Mouse (Mus musculus) embryonic facial prominence, embryonic 12.5 days (tissue): ENCODE measurements around the gene Asna1. TPM values are rescaled to one million over a fixed set of nuclear protein-coding genes. Genes with fewer than 3 reads are reported as not detected.

ENCODE experiments used
- ATAC-seq: fragments of 200-750 bp; cut with Nextera tagmentation; 2 replicates; pipeline ENCODE4 v1.8.0; 2017; ENCODE audit not compliant: insufficient number of reproducible peaks, insufficient read depth, low FRiP score, low TSS enrichment
- H3K27ac ChIP-seq: fragments of 300-500 bp; sonication (generic); 2 replicates; pipeline ENCODE4 v1.5.1; 2016; ENCODE audit warnings: mild to moderate bottlenecking
- H3K27me3 ChIP-seq: fragments of 300-500 bp; sonication (generic); 2 replicates; pipeline ENCODE4 v1.6.1; 2016; ENCODE audit warnings: mild to moderate bottlenecking, moderate library complexity
- H3K36me3 ChIP-seq: fragments of 300-500 bp; sonication (generic); 2 replicates; pipeline ENCODE4 v1.6.1; 2016; ENCODE audit warnings: mild to moderate bottlenecking
- H3K4me1 ChIP-seq: fragments of 300-500 bp; sonication (generic); 2 replicates; pipeline ENCODE4 v1.6.1; 2016
- H3K4me2 ChIP-seq: fragments of 300-500 bp; sonication (generic); replicated peaks from 2 replicates; pipeline ENCODE4 v1.6.1; 2016; ENCODE audit warnings: mild to moderate bottlenecking, moderate library complexity
- H3K4me3 ChIP-seq: fragments of 300-500 bp; sonication (generic); 2 replicates; pipeline ENCODE4 v1.5.1; 2016; ENCODE audit warnings: mild to moderate bottlenecking
- H3K9ac ChIP-seq: fragments of 300-500 bp; sonication (generic); 2 replicates; pipeline ENCODE4 v1.6.1; 2016; ENCODE audit warnings: mild to moderate bottlenecking, moderate library complexity
- H3K9me3 ChIP-seq: fragments of 300-500 bp; sonication (generic); 2 replicates; pipeline ENCODE4 v1.6.1; 2016; ENCODE audit warnings: mild to moderate bottlenecking, moderate library complexity
- WGBS: fragments of 180-500 bp; shearing (Covaris S2); methylation state at CpG from one replicate; pipeline ENCODE4 v1.1.7; 2016; 5-methylcytosine and 5-hydroxymethylcytosine counted together
- polyA plus RNA-seq: library from polyadenylated mRNA; unstranded; fragments of >200 nt; fragmentation: Nextera tagmentation; extraction: Ambion mirVana; gene quantifications from 2 replicates; pipeline ENCODE4 v1.2.1, GENCODE M21; 2016

The Asna1 gene
- 125 and 132 TPM in 2 replicates for polyA plus RNA-seq

- Histone ChIP-seq H3K27me3 (no peaks in the 10 kb centered on the region), H3K4me1 (peaks cover 34% of the 10 kb centered on the region), H3K27ac (peak within 1 kb of the TSS; percentile 91), H3K9me3 (no peaks in the 10 kb centered on the region), H3K4me3 (peak within 1 kb of the TSS; percentile 96), H3K4me2 (peak within 1 kb of the TSS; percentile 97), H3K9ac (peak within 1 kb of the TSS; percentile 80), H3K36me3 (peaks cover 51% of the 10 kb centered on the region)
- 7% methylated on average over 30 of the region's 30 CpGs for WGBS
- ATAC-seq, result peak; percentile 87
Measured at GRCm38 (mm10) chr8:85025098-85025932, at the start of gene Asna1. Gene Asna1, minus strand, starts transcription at chr8:85025281.

- H3K27me3 ChIP-seq, result no peaks in the 10 kb centered on the region
- H3K27ac ChIP-seq, result no peak overlapping the region
- no peak for ATAC-seq
- no peak overlapping the region for H3K4me2 ChIP-seq
- 93% methylated on average over 10 of the region's 10 CpGs for WGBS
- no peak overlapping the region for H3K9ac ChIP-seq
- peaks cover 35% of the 10 kb centered on the region for H3K36me3 ChIP-seq
- H3K4me1 ChIP-seq, result peaks cover 2% of the 10 kb centered on the region; the same call in 1 of the 2 replicates
- H3K9me3 ChIP-seq, result no peaks in the 10 kb centered on the region
- H3K4me3 ChIP-seq, result no peak overlapping the region
Measured at GRCm38 (mm10) chr8:85074617-85075016, 49.5 kb upstream of the Asna1 start.

- Histone ChIP-seq H3K27me3 (no peaks in the 10 kb centered on the region), H3K4me3 (no peak overlapping the region), H3K9ac (no peak overlapping the region), H3K27ac (no peak overlapping the region), H3K9me3 (no peaks in the 10 kb centered on the region), H3K4me2 (no peak overlapping the region), H3K4me1 (no peaks in the 10 kb centered on the region), H3K36me3 (peaks cover 35% of the 10 kb centered on the region)
- WGBS, result 82% methylated on average over 10 of the region's 10 CpGs
- no peak for ATAC-seq
Measured at GRCm38 (mm10) chr8:85074167-85074566, 49.1 kb upstream of the Asna1 start.

- ATAC-seq, result no peak
- H3K9ac ChIP-seq, result no peak overlapping the region
- H3K9me3 ChIP-seq, result no peaks in the 10 kb centered on the region
- no peak overlapping the region for H3K4me3 ChIP-seq
- H3K27ac ChIP-seq, result no peak overlapping the region
- H3K27me3 ChIP-seq, result no peaks in the 10 kb centered on the region
- H3K4me2 ChIP-seq, result peak overlapping the region; percentile 68; the same call in 1 of the 2 replicates
- H3K4me1 ChIP-seq, result no peaks in the 10 kb centered on the region
- WGBS, result 94% methylated on average over 15 of the region's 15 CpGs
- peaks cover 35% of the 10 kb centered on the region for H3K36me3 ChIP-seq
Measured at GRCm38 (mm10) chr8:85073041-85073612, 48.0 kb upstream of the Asna1 start.

- Histone ChIP-seq H3K9me3 (no peaks in the 10 kb centered on the region), H3K4me1 (no peaks in the 10 kb centered on the region), H3K27ac (peak overlapping the region; percentile 96), H3K9ac (peak overlapping the region; percentile 83), H3K36me3 (peaks cover 35% of the 10 kb centered on the region), H3K4me2 (peak overlapping the region; percentile 68), H3K27me3 (no peaks in the 10 kb centered on the region), H3K4me3 (peak overlapping the region; percentile 91)
- ATAC-seq, result no peak; the same call in 1 of the 2 replicates
- WGBS, result 44% methylated on average over 9 of the region's 9 CpGs
Measured at GRCm38 (mm10) chr8:85072364-85072929, 47.4 kb upstream of the Asna1 start.

GRCm38 (mm10) chr8:85071514-85072281, 46.6 kb upstream of the Asna1 start, which contains the start of gene Dhps:
Gene Dhps, plus strand, starts transcription at chr8:85071757.
- ATAC-seq, result peak; percentile 80
- no peaks in the 10 kb centered on the region for H3K9me3 ChIP-seq
- H3K4me2 ChIP-seq, result peak within 1 kb of the TSS; percentile 68
- H3K4me1 ChIP-seq, result no peaks in the 10 kb centered on the region
- peaks cover 39% of the 10 kb centered on the region for H3K36me3 ChIP-seq
- WGBS, result under 1% methylated on average over 68 of the region's 68 CpGs
- no peaks in the 10 kb centered on the region for H3K27me3 ChIP-seq
- peak within 1 kb of the TSS; percentile 91 for H3K4me3 ChIP-seq
- peak within 1 kb of the TSS; percentile 83 for H3K9ac ChIP-seq
- H3K27ac ChIP-seq, result peak within 1 kb of the TSS; percentile 96

GRCm38 (mm10) chr8:85071041-85071440, 46.0 kb upstream of the Asna1 start:
- peak overlapping the region; percentile 68 for H3K4me2 ChIP-seq
- H3K4me1 ChIP-seq, result no peaks in the 10 kb centered on the region
- 81% methylated on average over 5 of the region's 5 CpGs for WGBS
- no peaks in the 10 kb centered on the region for H3K9me3 ChIP-seq
- peak overlapping the region; percentile 96; the same call in 1 of the 2 replicates for H3K27ac ChIP-seq
- peak overlapping the region; percentile 91 for H3K4me3 ChIP-seq
- no peaks in the 10 kb centered on the region for H3K27me3 ChIP-seq
- ATAC-seq, result no peak
- peaks cover 39% of the 10 kb centered on the region for H3K36me3 ChIP-seq
- H3K9ac ChIP-seq, result no peak overlapping the region; the same call in 1 of the 2 replicates

- H3K27me3 ChIP-seq, result no peaks in the 10 kb centered on the region
- no peak within 1 kb of the TSS for H3K9ac ChIP-seq
- H3K36me3 ChIP-seq, result peaks cover 25% of the 10 kb centered on the region
- no peaks in the 10 kb centered on the region for H3K9me3 ChIP-seq
- no peaks in the 10 kb centered on the region for H3K4me1 ChIP-seq
- H3K4me2 ChIP-seq, result no peak within 1 kb of the TSS
- H3K27ac ChIP-seq, result no peak within 1 kb of the TSS
- no peak within 1 kb of the TSS for H3K4me3 ChIP-seq
- ATAC-seq, result no peak
Measured at GRCm38 (mm10) chr8:85067982-85068381, 42.9 kb upstream of the Asna1 start, which contains the start of gene Gm5741. Gene Gm5741, minus strand, starts transcription at chr8:85067982.

- Histone ChIP-seq H3K27me3 (no peaks in the 10 kb centered on the region), H3K4me2 (no peak overlapping the region), H3K36me3 (peaks cover 32% of the 10 kb centered on the region), H3K4me3 (no peak overlapping the region), H3K9me3 (no peaks in the 10 kb centered on the region), H3K9ac (no peak overlapping the region), H3K27ac (no peak overlapping the region), H3K4me1 (no peaks in the 10 kb centered on the region)
- WGBS, result 96% methylated on average over 2 of the region's 2 CpGs
- no peak for ATAC-seq
Measured at GRCm38 (mm10) chr8:85067155-85067554, 42.1 kb upstream of the Asna1 start.

GRCm38 (mm10) chr8:85065213-85065612, 40.1 kb upstream of the Asna1 start:
- Histone ChIP-seq H3K36me3 (peaks cover 32% of the 10 kb centered on the region), H3K27ac (no peak overlapping the region), H3K4me2 (no peak overlapping the region), H3K9me3 (no peaks in the 10 kb centered on the region), H3K9ac (no peak overlapping the region), H3K27me3 (no peaks in the 10 kb centered on the region), H3K4me1 (peaks cover 18% of the 10 kb centered on the region), H3K4me3 (no peak overlapping the region)
- no peak for ATAC-seq
- WGBS, result 34% methylated on average over 2 of the region's 2 CpGs

- H3K4me3 ChIP-seq, result no peak overlapping the region
- ATAC-seq, result no peak
- no peak overlapping the region for H3K9ac ChIP-seq
- H3K27ac ChIP-seq, result no peak overlapping the region
- H3K4me1 ChIP-seq, result peaks cover 18% of the 10 kb centered on the region
- peaks cover 28% of the 10 kb centered on the region; the same call in 1 of the 2 replicates for H3K36me3 ChIP-seq
- H3K9me3 ChIP-seq, result no peaks in the 10 kb centered on the region
- WGBS, result 94% methylated on average over 4 of the region's 4 CpGs
- no peak overlapping the region for H3K4me2 ChIP-seq
- H3K27me3 ChIP-seq, result no peaks in the 10 kb centered on the region
Measured at GRCm38 (mm10) chr8:85062603-85063002, 37.5 kb upstream of the Asna1 start.
